Mouse (Mus musculus) spleen, adult 2 months (tissue): ENCODE results near the gene Sgk1.

Experiments
- CTCF ChIP-seq: fragments of 200-500 bp; IDR thresholded peaks from 2 replicates; pipeline ENCODE4 v1.5.1; 2011; ENCODE audit warnings: mild to moderate bottlenecking, inconsistent platforms; ENCODE audit not compliant: insufficient read depth, insufficient read length, insufficient replicate concordance; ENCODE audit errors: extremely low read depth
- POLR2A ChIP-seq: fragments of 200-500 bp; IDR thresholded peaks from 2 replicates; pipeline ENCODE4 v1.6.1; 2011; ENCODE audit warnings: low read depth, low read length, inconsistent platforms

GRCm38 (mm10) chr10:21961111-21961510 is 79.1 kb downstream of the Sgk1 start:
- TF ChIP-seq POLR2A (no peak), CTCF (no peak)
